Mouse (Mus musculus) heart, postnatal 10 days (tissue): Measurements from ENCODE around the gene Phf21a. TPM values are rescaled to one million over a fixed set of nuclear protein-coding genes. Genes with fewer than 3 reads are reported as not detected.
A peak's percentile ranks its signal among the peaks of the same experiment; 100 is the strongest.

Experiments used
- DNase-seq, 2 experiments: peaks; one replicate each; pipeline ENCODE4 v3.0.0; 2021
- intact Hi-C: fragments of 180-260 bp; cut with DNase I; formaldehyde crosslinking; loops from one replicate; pipeline ENCODE4 v1.15.1; 2025
- total RNA-seq, 2 experiments: library from RNA; stranded (reverse); gene quantifications; 2 replicates each; pipeline ENCODE4 v1.2.3; 2021

The Phf21a gene
- total RNA-seq, 2 experiments from 2014 or later = 31.3 to 42.1 TPM

GRCm38 (mm10) chr2:92375099-92375623 lies 282.2 kb downstream of the Phf21a start:
- DNase-seq = peak; percentile 97
- intact Hi-C loops = loop anchor here (2.0 to 5.0 kb wide), 2 partner anchors 47 to 62 kb away; no protein-coding TSS in a partner anchor

GRCm38 (mm10) chr2:92375788-92376187 lies 282.9 kb downstream of the Phf21a start:
- intact Hi-C loops = loop anchor here (2.0 to 5.0 kb wide), 2 partner anchors 47 to 61 kb away; no protein-coding TSS in a partner anchor
- DNase-seq = no peak

DNA sequence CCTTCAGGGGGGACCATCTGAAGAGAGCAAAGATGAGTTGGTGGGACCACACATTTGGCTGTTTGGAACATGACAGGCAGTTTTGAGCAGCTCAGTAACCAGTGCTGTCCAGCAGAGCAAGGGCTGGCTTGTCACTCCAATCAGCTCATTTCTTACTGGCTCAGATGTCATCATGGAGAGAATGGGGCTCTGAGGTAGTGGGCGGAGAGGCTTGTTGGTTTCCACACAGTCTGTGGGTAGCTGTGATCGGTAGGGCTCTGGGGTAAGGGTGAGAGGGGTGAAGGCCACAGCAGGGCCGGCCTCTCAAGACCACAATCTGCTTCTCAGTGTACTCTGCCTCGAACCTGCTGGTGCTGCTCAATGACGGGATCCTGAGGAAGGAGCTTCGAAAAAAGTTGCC lies 283.4 kb downstream of the Phf21a start:
- DNase-seq = no peak
- intact Hi-C loops = loop anchor here (5.0 kb wide), 1 partner anchor 46 kb away; no protein-coding TSS in a partner anchor

DNA sequence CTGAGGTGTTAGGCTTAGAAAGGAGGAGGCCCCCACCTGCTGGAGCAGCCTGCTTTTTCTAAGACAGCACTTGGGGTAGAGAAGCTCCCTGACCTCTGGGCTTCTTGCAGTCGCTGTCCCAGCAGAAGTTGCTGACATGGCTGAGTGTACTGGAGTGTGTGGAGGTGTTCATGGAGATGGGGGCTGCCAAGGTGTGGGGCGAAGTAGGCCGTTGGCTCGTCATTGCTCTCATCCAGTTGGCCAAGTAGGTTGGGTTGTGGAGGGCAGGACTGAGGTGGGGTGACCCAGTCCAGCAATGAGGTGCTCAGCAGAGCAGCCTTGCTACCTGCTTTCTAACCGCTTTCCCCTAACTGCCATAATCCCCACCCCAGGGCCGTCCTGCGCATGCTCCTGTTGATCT lies 284.4 kb downstream of the Phf21a start:
- no peak for DNase-seq
- intact Hi-C loops = loop anchor here (5.0 kb wide), 1 partner anchor 45 kb away; no protein-coding TSS in a partner anchor

GRCm38 (mm10) chr2:92379783-92380494 lies 287.0 kb downstream of the Phf21a start:
- DNase-seq = no peak
- intact Hi-C loops = loop anchor here (5.0 kb wide), 1 partner anchor 42 kb away; no protein-coding TSS in a partner anchor

- intact Hi-C loops = no loop called here
- DNase-seq = no peak
Measured at GRCm38 (mm10) chr2:92380495-92381050, 287.7 kb downstream of the Phf21a start.

DNA sequence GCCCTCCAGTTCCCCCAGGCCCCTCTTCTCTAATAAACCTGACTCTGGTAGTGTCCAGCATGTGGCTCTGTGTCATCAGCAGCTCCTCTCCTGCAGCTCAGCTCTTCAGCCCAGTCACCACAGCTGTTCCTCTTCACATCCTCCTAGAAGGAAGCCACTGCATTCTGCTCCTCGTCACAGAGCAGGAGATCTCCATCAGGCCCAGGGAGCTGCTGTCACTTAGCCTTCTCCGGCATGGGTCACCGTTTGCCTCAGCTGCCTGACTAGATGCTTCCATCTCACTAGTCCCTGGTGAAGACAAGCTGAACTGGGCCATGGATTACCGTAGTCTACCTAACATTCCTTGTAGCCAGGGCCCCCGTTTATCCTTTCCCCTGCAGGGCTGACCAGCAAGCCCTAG lies 288.2 kb downstream of the Phf21a start:
- intact Hi-C loops = no loop called here
- DNase-seq = no peak

DNA sequence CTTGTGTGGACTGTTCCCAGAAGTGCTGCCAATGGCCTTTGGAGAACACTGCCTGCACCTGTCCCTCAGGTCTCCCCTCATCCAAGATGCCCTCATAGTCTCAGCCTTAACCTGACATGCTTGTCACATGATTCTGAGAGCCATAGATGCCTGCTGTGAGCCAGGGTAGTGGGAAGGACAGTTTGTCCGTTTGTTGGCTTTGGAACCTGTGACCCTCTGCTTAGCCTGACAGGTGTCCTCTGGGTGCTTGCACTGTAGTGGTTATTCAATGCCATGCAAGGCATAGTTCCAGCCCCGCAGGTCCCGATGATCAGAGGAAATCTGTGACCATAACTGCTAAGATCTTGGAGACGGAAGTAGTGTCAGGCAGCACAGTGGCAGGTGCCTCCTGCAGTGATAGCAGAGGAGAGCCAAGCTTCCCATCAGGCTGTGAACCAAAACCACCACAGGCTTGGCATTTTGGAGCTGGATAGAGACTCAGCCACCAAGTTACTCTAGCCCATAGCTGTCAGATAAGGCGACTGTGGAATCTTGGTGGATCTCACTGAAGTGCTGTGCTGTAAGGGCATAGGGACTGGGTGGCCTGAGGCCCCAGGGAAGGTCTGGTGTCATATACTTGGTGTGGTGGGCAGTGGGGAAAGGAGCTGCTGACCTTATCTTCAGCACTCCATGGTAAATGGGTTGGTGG lies 289.1 kb downstream of the Phf21a start, which contains the start of gene 1700029I15Rik:
1700029I15Rik (plus strand) TSS at position 638 of the 688 bp plus-strand sequence.
- intact Hi-C loops = no loop called here
- DNase-seq = no peak

DNA sequence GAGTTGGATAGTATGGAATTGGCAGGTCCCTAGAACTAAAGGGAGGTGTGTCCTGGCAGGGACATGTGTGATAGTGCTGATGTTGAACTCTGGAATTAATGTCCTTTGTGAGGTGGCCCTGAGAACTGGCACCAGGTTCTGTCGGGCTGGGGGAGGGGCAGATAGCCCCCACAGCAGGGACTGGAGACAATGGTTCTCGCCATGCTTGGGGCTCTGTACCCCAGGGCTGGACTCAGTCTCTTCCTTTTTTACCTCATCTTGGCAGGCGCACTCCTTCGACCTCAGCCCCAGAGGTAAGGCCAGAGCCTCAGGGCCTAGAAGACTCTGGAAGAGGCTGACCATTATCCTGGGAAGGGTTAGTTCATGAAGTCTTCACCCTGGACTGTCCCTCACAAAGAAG lies 289.8 kb downstream of the Phf21a start:
- intact Hi-C loops = no loop called here
- no peak for DNase-seq

- DNase-seq = no peak
- intact Hi-C loops = no loop called here
Measured at GRCm38 (mm10) chr2:92384101-92384500, 291.2 kb downstream of the Phf21a start.

- no peak for DNase-seq
- intact Hi-C loops = no loop called here
Measured at GRCm38 (mm10) chr2:92385113-92386051, 292.5 kb downstream of the Phf21a start.

GRCm38 (mm10) chr2:92386821-92387570 lies 294.1 kb downstream of the Phf21a start:
- DNase-seq = no peak
- intact Hi-C loops = no loop called here

GRCm38 (mm10) chr2:92387646-92388045 lies 294.7 kb downstream of the Phf21a start:
- intact Hi-C loops = no loop called here

DNA sequence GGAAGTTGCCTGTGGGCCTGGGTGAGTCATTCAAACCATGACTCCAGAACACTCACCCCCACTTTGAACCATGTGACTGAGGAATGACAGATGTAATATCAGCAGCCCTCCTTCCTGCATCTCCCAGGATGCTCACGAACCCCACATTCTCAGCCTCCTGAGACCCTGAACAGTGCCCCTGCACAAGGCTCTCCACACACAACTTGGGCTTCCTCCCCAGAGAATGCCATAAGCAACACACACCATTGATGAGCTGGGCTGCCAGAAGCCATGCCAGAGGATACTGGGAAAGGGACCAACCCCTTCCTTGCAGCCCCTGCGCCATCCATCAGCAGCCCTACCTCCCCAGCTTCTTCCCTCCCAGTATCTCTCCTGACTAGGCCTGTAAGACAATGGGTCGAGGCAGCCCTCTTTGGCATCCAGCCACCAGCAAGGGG lies 295.2 kb downstream of the Phf21a start:
- intact Hi-C loops = no loop called here
- DNase-seq = no peak

More at GRCm38 (mm10) chr2:92387646-92388045, 294.7 kb downstream of the Phf21a start:
- DNase-seq = no peak

DNA sequence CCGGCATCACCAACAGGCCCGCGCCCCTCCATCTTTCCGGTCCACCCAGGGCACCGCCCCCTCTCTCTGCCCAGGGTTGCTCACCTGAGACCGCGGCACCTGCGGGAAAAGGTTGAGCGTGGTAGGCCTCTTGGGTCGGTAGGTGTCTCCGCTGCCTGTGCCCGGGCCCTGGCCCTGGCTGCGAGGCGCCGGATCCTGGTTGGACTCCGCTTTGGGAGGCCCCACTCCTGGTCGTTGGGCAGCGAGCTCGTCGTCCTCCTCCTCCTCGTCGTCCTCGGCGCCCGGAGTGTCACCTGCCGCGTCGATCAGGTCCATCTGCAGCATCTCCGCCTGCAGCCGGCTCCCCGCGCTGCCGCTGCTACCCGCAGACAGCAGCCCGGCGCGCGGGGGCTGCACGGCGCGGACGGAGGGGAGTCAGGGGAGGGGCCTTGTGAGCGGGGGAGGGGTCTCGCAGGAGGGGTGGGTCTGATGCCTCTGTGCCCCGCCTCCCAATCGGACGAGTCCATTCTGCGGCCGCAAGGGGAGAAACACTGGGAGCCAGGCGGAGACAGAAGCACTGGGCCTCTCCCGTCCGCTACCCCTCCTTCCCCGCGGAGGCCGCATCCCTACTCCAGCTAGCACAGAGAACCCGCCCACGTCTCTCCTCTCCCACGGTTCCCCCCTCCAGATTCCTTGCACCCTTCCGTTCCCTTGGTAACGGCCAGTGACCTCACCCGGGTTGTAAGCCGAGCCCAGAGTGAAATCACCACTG lies 296.1 kb downstream of the Phf21a start:
- intact Hi-C loops = no loop called here
- peak; percentile 86 to 88 for DNase-seq

DNA sequence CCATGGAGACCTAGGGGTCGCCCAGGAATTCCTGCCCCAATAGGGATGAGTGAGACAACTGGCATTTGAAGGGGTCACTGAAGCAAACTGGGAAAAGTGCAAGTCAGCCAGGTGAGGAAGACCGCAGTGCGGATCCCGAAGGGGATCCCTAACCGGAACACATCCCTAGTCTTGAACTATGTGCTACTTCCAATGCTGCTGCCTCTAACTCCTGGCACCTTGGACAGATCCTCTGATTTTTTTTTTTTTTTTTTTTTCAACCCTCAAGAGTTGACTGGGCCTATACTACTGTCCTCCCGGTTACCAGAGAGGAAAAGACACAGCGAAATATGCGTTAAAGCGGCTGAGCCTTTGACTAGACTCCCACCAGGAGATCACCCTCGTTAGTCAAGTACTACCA lies 296.7 kb downstream of the Phf21a start:
- DNase-seq = no peak
- intact Hi-C loops = loop anchor here (5.0 kb wide), 1 partner anchor 43 kb away; the partner anchor contains the start of gene Cry2

DNA sequence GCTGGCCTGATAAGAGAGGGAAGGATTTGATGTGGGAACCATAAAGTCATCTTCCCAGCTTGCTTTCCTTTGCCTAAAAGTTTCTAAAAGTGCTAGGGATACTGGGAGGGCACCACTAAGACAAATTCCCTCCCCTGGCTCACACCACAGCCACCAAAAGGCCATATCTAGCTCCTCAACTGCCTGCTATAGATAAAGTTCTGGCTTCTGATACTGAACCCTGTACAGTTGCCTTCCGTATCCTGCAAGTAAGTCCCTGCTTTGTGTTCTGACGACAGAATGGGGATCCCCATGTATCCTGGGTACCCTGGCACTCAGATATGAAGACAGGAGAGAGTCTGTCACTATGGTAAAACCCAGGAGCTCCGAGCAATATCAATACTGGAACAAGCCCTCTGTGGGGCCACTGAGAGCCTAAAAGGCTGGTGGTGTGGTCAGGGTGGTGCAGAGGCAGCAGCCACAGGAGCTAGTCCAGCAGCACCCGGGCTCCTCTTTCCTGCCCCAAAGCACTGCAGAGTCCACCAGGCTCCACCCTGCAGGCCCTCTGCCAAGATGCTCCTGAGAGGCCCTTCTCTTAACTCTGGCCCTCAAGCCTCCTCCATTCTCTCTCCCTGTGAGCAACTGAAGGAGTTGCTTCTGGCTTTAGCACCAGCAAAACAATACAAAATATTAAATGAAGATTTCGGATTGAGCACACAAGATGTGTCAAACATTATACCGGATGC lies 297.5 kb downstream of the Phf21a start:
- DNase-seq = peak in 1 of 2 experiments; percentile 30
- intact Hi-C loops = loop anchor here (5.0 kb wide), 1 partner anchor 42 kb away; the partner anchor contains the start of gene Cry2

DNA sequence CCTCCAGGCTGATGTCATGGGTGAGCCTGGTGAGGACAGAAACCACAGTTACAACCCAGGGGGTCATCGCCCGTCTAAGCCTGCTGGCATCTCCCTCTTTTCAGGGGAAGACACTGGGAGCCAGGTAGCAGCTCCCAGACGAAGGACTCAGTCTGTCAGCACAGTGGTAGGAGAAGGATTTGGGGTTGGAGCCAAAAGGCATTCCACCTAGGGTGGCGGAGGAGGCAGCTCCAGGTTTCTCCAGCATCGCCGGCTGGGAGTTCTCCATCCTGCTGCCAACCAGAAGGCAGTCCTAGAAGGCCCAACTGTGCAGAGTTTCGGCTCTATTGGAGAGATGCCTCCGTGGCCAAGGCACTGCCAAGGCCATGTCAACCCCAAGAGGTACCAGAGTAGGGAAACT lies 298.2 kb downstream of the Phf21a start:
- intact Hi-C loops = loop anchor here (5.0 kb wide), 1 partner anchor 41 kb away; the partner anchor contains the start of gene Cry2
- no peak for DNase-seq
